ENCODE assay signal across 22 mouse cellular contexts in genomic region chr2:116985549-116985948, GRCm38 (mm10).
"Had no signal": no experiment of that assay in that cellular context is flagged by ENCODE, and none has a peak within 500 bp of the region (broad histone marks: within the 10 kb centered on the region; RNA-seq: fewer than 3 reads in every experiment).

No protein-coding gene starts in this region.

- H3K4me3 ChIP-seq: kidney, embryonic 15.5 days; limb, embryonic 12.5 days; limb, embryonic 15.5 days; megakaryocyte, embryonic 14.5 days; midbrain, embryonic 10.5 days; neural tube, embryonic 12.5 days; neural tube, embryonic 15.5 days had no signal

- H3K36me3 ChIP-seq: kidney, embryonic 15.5 days; limb, embryonic 12.5 days; limb, embryonic 15.5 days; midbrain, embryonic 10.5 days; neural tube, embryonic 12.5 days; neural tube, embryonic 15.5 days had no signal

- H3K27ac ChIP-seq: kidney, embryonic 15.5 days; limb, embryonic 12.5 days; limb, embryonic 15.5 days; liver, embryonic 14.5 days; midbrain, embryonic 10.5 days; neural tube, embryonic 12.5 days; neural tube, embryonic 15.5 days; stomach, postnatal 0 days had no signal

- H3K4me2 ChIP-seq: kidney, embryonic 15.5 days; limb, embryonic 12.5 days; limb, embryonic 15.5 days; liver, embryonic 11.5 days; lung, embryonic 14.5 days; neural tube, embryonic 12.5 days; neural tube, embryonic 15.5 days had no signal

- H3K9ac ChIP-seq: kidney, embryonic 15.5 days; limb, embryonic 12.5 days; limb, embryonic 15.5 days; liver, embryonic 14.5 days; liver, postnatal 0 days; lung, embryonic 14.5 days; neural tube, embryonic 12.5 days; neural tube, embryonic 15.5 days had no signal

- DNase-seq: kidney, adult 2 months; kidney, postnatal 10 days; kidney, postnatal 36 days; left cerebral cortex, postnatal 4 days; liver, postnatal 0 days; lung, embryonic 14.5 days; midbrain, embryonic 14.5 days; right cerebral cortex, adult 18-20 months; right cerebral cortex, postnatal 14 days; right cerebral cortex, postnatal 4 days; thymus, postnatal 25 days had no signal

- H3K9me3 ChIP-seq: kidney, embryonic 15.5 days; limb, embryonic 12.5 days; limb, embryonic 15.5 days; neural tube, embryonic 12.5 days; neural tube, embryonic 15.5 days had no signal

- ATAC-seq: liver, postnatal 0 days; lung, postnatal 0 days had no signal

- H3K27me3 ChIP-seq: kidney, embryonic 15.5 days; limb, embryonic 12.5 days; limb, embryonic 15.5 days; megakaryocyte, embryonic 14.5 days; neural tube, embryonic 12.5 days; neural tube, embryonic 15.5 days had no signal

- H3K4me1 ChIP-seq: limb, embryonic 15.5 days had no signal
